Mouse (Mus musculus) lung, adult 18-20 months (tissue): ENCODE data around the gene Trappc10.

Experiments
- DNase-seq, 2 experiments: peaks; one replicate each; pipeline ENCODE4 v3.0.0; 2022; ENCODE audit warnings: mixed read lengths in 2 of 2

Gene Trappc10

DNA sequence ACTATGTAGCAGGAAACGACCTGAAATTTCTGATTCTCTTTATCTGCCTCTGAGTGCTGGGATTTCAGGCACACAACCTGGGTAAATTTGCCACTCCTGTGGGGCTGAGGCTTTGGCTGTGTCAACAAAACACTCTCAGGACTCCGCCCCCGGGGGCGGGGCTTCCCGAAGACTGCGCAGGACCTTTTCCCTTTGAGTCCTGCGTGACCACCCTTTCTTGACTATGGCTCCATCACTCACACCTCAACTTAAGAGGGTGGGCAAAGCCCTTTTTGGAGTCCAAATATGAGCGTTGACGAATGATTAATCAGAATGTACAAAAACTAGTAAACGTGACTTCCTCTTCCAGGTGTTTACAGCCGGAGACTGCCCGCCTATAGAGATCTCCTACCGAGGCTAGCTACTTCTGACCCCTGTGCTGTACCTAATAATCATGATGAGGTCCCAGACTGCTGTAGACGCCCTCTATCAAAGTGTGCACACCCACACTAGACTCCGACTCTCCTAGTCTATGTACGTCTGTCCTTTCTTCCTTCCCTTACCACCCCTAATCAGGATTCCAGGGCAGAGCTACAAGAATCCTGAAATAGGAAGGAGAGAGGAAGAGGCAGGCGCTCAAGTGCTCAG lies 85.1 kb downstream of the Trappc10 start:
- peak; percentile 83 to 88 for DNase-seq

- DNase-seq, result no peak
Measured at GRCm38 (mm10) chr10:78158041-78158440, 86.4 kb downstream of the Trappc10 start.

DNA sequence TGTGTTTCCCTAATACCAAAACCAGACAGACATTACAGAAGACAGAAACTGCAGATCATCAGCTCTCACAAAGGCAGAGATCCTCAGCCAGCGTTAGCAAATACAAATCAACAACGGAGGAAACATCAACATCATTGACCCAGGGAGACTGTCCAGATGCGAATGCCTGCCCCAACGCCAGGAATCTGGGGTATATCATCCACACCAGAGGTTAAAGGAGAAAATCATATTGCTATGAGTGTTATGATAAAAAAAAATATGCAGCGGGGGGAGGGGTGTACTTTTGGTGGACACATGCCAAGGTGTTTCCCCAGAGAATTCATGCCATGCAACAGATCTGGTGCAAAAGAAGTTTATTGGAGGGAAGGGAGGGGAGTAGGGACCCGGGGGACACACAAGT lies 87.5 kb downstream of the Trappc10 start:
- no peak for DNase-seq

- DNase-seq, result no peak
Measured at GRCm38 (mm10) chr10:78148834-78149766, 95.3 kb downstream of the Trappc10 start.

- no peak for DNase-seq
Measured at GRCm38 (mm10) chr10:78147908-78148441, 96.5 kb downstream of the Trappc10 start.

DNA sequence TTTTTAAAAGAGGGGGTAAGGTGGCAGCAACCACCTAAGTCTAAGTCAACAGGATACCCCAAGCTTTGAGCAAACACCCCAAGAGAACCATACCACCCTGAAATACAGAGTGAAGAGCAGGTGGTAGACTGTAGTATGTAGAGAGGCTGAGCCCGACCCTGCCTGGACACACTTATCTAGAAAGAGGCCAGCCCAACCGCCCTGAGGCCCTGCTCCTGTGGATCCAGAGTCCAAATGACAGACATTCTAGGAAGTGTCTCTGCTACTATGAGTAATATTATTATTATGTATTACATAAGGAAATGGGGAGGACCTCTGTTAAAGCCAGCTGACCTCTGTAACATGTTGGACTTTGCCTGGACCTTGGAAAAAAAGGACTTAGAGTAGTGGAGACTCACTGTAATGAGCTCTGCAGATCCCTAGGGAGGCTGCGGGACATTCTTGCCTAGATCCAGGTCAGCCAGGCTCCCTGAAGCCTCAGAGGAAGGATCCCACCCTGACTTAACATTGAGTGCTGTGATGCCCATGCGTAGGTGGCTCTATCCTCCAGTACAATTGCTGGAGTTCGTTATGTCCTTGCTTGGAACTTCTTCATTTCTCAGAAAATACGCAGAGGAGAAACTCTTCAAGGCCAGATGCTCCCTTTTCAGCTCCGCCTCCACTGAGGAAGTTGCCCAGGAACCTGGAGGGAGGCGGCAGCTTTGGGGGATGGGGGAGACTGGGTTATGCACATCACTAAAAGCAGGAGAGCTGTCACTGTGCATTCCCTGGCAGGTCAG lies 100.5 kb downstream of the Trappc10 start:
- no peak for DNase-seq

DNA sequence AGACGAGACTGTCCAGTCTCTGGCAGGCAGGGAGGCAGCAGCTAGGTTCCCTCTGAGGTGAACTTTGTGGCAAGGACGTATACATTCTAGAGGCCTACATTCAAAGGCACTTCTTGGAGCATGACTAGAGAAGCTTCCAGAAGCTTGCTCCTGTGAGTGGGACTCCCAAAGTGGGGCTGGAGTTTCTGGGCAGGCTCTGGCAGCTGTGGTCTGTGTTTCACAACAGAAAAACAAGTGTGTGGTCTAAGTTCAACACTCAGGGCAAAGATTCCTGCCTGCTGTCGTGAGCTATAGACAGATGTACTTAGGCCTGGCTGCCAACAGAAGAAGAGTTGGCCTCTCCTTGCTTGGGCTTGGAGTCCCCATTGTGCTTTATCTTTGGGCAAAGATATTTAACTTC lies 103.6 kb downstream of the Trappc10 start:
- no peak for DNase-seq

GRCm38 (mm10) chr10:78140251-78140600 lies 104.2 kb downstream of the Trappc10 start:
- DNase-seq, result no peak

DNA sequence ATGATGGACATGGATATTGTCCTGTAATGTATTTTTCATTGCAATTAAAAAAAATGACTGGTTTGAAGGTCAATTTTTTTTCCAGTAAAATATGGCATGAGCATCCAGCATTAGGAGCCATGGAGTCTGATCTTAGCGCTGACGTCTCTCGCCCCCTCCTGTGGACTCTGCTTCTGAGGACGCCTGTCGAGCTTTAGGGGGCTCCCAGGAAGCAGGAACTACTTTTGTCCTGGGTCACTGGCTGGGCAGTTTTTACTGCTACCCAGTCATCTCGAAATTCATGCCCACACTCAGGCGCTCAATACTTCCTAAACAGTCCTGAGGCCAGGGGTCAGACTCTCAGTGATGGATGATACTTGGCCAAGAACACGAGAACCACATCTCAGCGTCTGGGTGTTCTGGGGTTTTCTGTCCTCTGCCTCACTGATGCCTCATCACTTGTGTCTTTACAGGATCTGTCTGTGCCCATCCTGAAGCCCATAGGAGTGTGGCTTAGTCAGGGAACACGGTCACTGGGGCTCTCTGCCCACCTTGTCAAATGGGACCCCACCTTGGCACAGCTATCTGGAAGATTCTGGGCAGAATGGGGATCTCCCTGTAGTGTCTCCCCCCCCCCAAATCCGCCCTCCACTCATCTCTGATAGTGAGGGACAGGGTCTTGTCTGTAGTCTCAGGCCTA lies 104.7 kb downstream of the Trappc10 start:
- no peak for DNase-seq

DNA sequence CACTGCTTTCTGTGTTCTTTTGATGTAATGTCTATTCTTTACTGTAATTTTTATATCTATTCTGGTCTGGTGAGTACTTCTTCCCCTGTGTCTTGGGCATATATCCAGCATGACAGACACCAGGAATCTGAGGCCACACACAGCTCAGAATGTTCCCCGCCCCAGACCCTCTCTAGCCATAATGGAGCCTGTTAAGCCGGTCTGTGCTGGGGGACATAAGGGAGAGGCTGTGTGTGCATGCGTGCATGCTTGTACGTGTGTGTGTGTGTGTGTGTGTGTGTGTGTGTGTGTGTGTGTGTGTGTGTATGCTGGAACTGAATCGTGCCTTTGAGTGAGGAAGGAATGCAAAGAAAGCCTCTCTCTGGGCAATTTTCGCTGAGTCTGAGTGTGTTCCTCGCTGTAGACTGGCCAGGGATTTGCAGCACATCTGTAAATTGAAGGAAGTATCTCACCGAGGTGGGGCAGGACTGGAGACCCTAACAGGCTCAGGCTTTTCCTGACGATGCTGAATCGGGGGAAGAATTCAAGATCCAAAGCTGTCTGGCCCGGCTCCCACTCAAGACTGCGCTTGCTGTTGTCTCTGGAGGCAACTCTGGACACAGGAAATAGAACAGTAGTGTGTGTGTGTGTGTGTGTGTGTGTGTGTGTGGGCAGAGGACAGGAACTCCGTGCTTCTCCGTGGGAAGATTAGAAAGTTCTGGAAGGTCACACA lies 105.5 kb downstream of the Trappc10 start:
- DNase-seq, result peak in 1 of 2 experiments; percentile 46

GRCm38 (mm10) chr10:78137191-78137590 lies 107.2 kb downstream of the Trappc10 start:
- no peak for DNase-seq
